Mouse (Mus musculus): ENCODE data around the gene Mcm10. TPM values are rescaled to one million over a fixed set of nuclear protein-coding genes. Genes with fewer than 3 reads are reported as not detected.

Gene Mcm10
- total RNA-seq, 2 experiments from 2014 or later = 0.88 to 1.8 TPM

GRCm38 (mm10) chr2:5033546-5034420, 21.2 kb upstream of the Mcm10 start:
- peak; percentile 34 to 46 for DNase-seq
- intact Hi-C loops (cut with DNase I) = no loop called here

- DNase-seq = no peak
- intact Hi-C loops (cut with DNase I) = no loop called here
These were observed 20.1 kb upstream of the Mcm10 start for GRCm38 (mm10) chr2:5032665-5033064.

- DNase-seq = no peak
- intact Hi-C loops (cut with DNase I) = no loop called here
These were observed 18.6 kb upstream of the Mcm10 start for GRCm38 (mm10) chr2:5031215-5031614.

GRCm38 (mm10) chr2:5029808-5030207, 17.2 kb upstream of the Mcm10 start:
- no peak for DNase-seq
- intact Hi-C loops (cut with DNase I) = loop anchor here (5.0 kb wide), 1 partner anchor 113 kb away; the partner anchor contains the start of gene Phyh

GRCm38 (mm10) chr2:5028047-5028446, 15.5 kb upstream of the Mcm10 start:
- peak in 1 of 2 experiments; percentile 9 for DNase-seq
- intact Hi-C loops (cut with DNase I) = loop anchor here (5.0 kb wide), 1 partner anchor 111 kb away; the partner anchor contains the start of gene Phyh

GRCm38 (mm10) chr2:5027057-5027456, 14.5 kb upstream of the Mcm10 start:
- intact Hi-C loops (cut with DNase I) = loop anchor here (5.0 kb wide), 1 partner anchor 110 kb away; the partner anchor contains the start of gene Phyh
- no peak for DNase-seq

GRCm38 (mm10) chr2:5025162-5025733, 12.7 kb upstream of the Mcm10 start:
- no peak for DNase-seq
- intact Hi-C loops (cut with DNase I) = loop anchor here (5.0 kb wide), 1 partner anchor 108 kb away; the partner anchor contains the start of gene Phyh

- intact Hi-C loops (cut with DNase I) = no loop called here
- DNase-seq = no peak
These were observed 11.3 kb upstream of the Mcm10 start for GRCm38 (mm10) chr2:5023699-5024399.

GRCm38 (mm10) chr2:5023275-5023674, 10.7 kb upstream of the Mcm10 start:
- intact Hi-C loops (cut with DNase I) = no loop called here
- DNase-seq = no peak

- no peak for DNase-seq
- intact Hi-C loops (cut with DNase I) = no loop called here
These were observed 7.1 kb upstream of the Mcm10 start for GRCm38 (mm10) chr2:5019708-5020107.

- DNase-seq = no peak
- intact Hi-C loops (cut with DNase I) = no loop called here
These were observed 4.3 kb upstream of the Mcm10 start for GRCm38 (mm10) chr2:5016922-5017321.

- intact Hi-C loops (cut with DNase I) = no loop called here
- no peak for DNase-seq
These were observed 2.9 kb upstream of the Mcm10 start for GRCm38 (mm10) chr2:5015527-5015926.

GRCm38 (mm10) chr2:5014616-5015015, 2.0 kb upstream of the Mcm10 start:
- no peak for DNase-seq
- intact Hi-C loops (cut with DNase I) = loop anchor here (5.0 kb wide), 1 partner anchor 97 kb away; the partner anchor contains the start of gene Phyh

- intact Hi-C loops (cut with DNase I) = loop anchor here (5.0 kb wide), 1 partner anchor 95 kb away; the partner anchor contains the start of gene Phyh
- DNase-seq = no peak
These were observed 597 bp downstream of the Mcm10 start for GRCm38 (mm10) chr2:5011898-5012490.

- no peak for DNase-seq
- intact Hi-C loops (cut with DNase I) = no loop called here
These were observed 5.5 kb downstream of the Mcm10 start for GRCm38 (mm10) chr2:5007107-5007506.

- intact Hi-C loops (cut with DNase I) = no loop called here
- no peak for DNase-seq
These were observed 11.3 kb downstream of the Mcm10 start for GRCm38 (mm10) chr2:5001266-5001665.

- intact Hi-C loops (cut with DNase I) = no loop called here
- no peak for DNase-seq
These were observed 13.7 kb downstream of the Mcm10 start for GRCm38 (mm10) chr2:4998905-4999304.

GRCm38 (mm10) chr2:4996421-4996824, 16.2 kb downstream of the Mcm10 start:
- intact Hi-C loops (cut with DNase I) = no loop called here

GRCm38 (mm10) chr2:4995646-4996045, 16.9 kb downstream of the Mcm10 start:
- intact Hi-C loops (cut with DNase I) = no loop called here

More at GRCm38 (mm10) chr2:4996421-4996824, 16.2 kb downstream of the Mcm10 start:
- no peak for DNase-seq

GRCm38 (mm10) chr2:4994436-4994835, 18.2 kb downstream of the Mcm10 start:
- intact Hi-C loops (cut with DNase I) = no loop called here

More at GRCm38 (mm10) chr2:4995646-4996045, 16.9 kb downstream of the Mcm10 start:
- no peak for DNase-seq

More at GRCm38 (mm10) chr2:4994436-4994835, 18.2 kb downstream of the Mcm10 start:
- DNase-seq = no peak
